Mouse (Mus musculus): ENCODE results near the gene Acbd4. TPM values are rescaled to one million over a fixed set of nuclear protein-coding genes. Genes with fewer than 3 reads are reported as not detected.

Acbd4 gene
- polyA plus RNA-seq, 1 experiment from 2014 or later, result 13.3 TPM

DNA sequence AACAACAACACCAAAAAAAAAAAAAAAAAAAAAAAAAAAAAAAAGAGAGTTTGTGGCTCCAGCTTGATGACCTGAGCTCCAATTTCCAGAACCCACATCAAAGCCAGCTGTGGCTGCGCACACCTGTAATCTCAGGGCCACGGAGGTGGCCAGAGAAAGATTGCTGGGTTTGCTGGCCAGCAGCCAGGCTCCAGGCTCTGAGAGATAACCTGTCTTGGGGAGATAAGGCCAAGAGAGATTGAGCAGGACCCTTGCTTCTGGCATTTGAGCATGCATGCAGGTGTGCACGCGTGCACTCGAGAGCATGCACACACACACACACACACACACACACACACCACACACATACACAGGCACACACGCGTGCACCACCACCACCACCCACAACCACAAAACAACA is 8.2 kb upstream of the Acbd4 start:
- 0 out of 4 replicates have a peak overlapping the region, but pooled peaks of 1 of the 2 experiments have one; percentile 14 for H3K27ac ChIP-seq (replicated peaks in 1 of 2; ENCODE audit: control insufficient read depth in 1 of 2, insufficient read depth in 1 of 2, low read depth in 2 of 2, low read length in 2 of 2)
- no peak overlapping the region for H3K4me2 ChIP-seq (ENCODE audit: low read length)
- no peak overlapping the region for H3K4me3 ChIP-seq (ENCODE audit: control insufficient read depth in 1 of 2, insufficient read depth in 1 of 2, low read depth in 1 of 2, low read length in 2 of 2)
- no peak overlapping the region for H3K9ac ChIP-seq (ENCODE audit: low read length)
- 69% methylated on average over 7 of the region's 7 CpGs for WGBS
- peaks cover 42 to 51% of the 10 kb centered on the region in 2 experiments for H3K4me1 ChIP-seq (ENCODE audit: control insufficient read depth in 2 of 2, insufficient read depth in 2 of 2, low read length in 2 of 2)
- H3K9me3 ChIP-seq (ENCODE audit: control insufficient read depth, low read length), result no peaks in the 10 kb centered on the region
- no peaks in the 10 kb centered on the region for H3K27me3 ChIP-seq (ENCODE audit: control insufficient read depth, insufficient read depth, low read length)
- ATAC-seq (ENCODE audit: insufficient number of reproducible peaks, insufficient read depth, low FRiP score, low read depth), result no peak
- no peaks in the 10 kb centered on the region for H3K36me3 ChIP-seq (ENCODE audit: control insufficient read depth, insufficient read depth, low read length)

DNA sequence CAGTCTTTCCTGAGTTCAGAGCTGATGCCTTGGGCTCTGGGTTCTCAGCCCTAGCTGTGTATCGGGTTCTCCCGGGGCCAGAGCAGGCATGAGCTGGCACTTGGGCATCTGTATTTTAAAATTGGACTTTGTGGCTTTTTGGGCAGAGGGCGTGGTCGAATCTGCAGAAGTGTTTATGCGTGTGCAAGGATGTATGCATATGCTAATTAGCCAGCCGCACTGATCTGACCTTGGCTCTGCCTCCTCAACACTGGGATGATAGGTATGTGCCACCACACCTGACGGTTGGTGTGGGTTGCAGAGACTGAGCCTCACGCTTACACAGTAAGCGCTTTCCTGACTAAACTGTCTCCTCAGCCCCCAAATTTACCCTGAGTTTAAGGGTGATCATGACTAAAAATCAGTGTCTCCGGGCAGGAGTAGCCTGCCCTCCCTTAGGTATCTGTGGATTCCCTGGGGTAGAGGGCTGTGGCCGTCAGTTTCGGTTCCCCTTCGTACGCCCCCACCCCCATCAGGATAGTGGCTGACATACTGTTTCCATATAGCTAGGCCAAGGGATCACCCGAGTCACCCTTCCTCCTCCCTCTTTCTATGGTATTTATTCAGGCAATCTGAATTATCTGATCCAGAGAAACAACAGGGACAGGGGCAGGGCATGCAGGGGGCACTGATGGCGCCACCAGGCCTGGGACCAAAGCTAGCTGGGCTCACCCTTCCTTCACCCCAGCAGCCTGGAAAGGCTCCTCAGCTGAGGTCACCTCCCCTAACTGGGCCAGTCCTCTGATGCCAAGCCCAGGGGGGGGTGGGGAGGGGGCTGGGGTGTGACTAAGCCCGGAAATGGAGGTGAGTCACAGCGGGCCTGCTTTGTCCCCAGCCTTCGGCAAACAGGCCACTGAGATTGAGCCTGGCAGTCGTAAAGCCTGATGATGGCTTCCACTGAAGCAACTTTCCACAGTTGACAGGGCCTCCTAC is 7.3 kb upstream of the Acbd4 start:
- peak overlapping the region in 1 of 2 experiments; percentile 14; a peak in 2 of 4 replicates for H3K27ac ChIP-seq (replicated peaks in 1 of 2; ENCODE audit: control insufficient read depth in 1 of 2, insufficient read depth in 1 of 2, low read depth in 2 of 2, low read length in 2 of 2)
- H3K4me2 ChIP-seq (ENCODE audit: low read length), result no peak overlapping the region

DNA sequence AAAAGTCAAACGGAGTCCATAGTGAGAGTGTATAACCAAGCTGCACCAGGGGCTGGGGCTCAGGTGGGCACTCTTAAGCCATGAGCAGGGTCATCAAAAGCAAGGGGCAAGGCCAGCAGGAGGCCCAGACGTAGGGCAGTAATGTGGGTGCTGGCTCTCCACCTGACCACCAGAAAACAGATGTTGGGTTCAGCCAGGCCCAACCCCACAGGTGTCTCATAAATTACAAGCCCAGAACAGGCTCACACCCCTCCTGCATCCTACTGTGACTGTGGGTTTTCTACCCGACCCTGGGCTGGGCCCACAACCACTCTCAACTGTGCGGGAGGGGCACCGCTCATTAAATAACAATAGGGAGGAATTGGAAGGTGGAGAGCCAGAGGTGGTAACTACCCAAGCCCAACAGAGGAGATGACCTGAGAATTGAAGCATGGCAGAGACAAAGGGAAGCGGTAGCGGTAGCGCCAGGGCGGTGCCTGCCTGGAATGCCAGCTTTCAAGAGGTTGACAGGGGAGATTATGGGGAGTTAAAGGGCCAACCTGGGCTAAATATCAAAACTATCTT is 6.3 kb upstream of the Acbd4 start:
- WGBS, result 81% methylated on average over 9 of the region's 9 CpGs
- Histone ChIP-seq H3K27ac (replicated peaks in 1 of 2; ENCODE audit: control insufficient read depth in 1 of 2, insufficient read depth in 1 of 2, low read depth in 2 of 2, low read length in 2 of 2) (peak overlapping the region; percentile 4 to 14; a peak in 2 of 4 replicates), H3K36me3 (ENCODE audit: control insufficient read depth, insufficient read depth, low read length) (no peaks in the 10 kb centered on the region), H3K4me2 (ENCODE audit: low read length) (no peak overlapping the region), H3K4me1 (ENCODE audit: control insufficient read depth in 2 of 2, insufficient read depth in 2 of 2, low read length in 2 of 2) (peaks cover 53 to 70% of the 10 kb centered on the region in 2 experiments), H3K9ac (ENCODE audit: low read length) (no peak overlapping the region), H3K27me3 (ENCODE audit: control insufficient read depth, insufficient read depth, low read length) (no peaks in the 10 kb centered on the region), H3K4me3 (ENCODE audit: control insufficient read depth in 1 of 2, insufficient read depth in 1 of 2, low read depth in 1 of 2, low read length in 2 of 2) (no peak overlapping the region), H3K9me3 (ENCODE audit: control insufficient read depth, low read length) (no peaks in the 10 kb centered on the region)
- ATAC-seq (ENCODE audit: insufficient number of reproducible peaks, insufficient read depth, low FRiP score, low read depth), result no peak

More for the DNA sequence above, 7.3 kb upstream of the Acbd4 start:
- H3K27me3 ChIP-seq (ENCODE audit: control insufficient read depth, insufficient read depth, low read length), result no peaks in the 10 kb centered on the region
- ATAC-seq (ENCODE audit: insufficient number of reproducible peaks, insufficient read depth, low FRiP score, low read depth), result peak; percentile 45; the same call in 1 of the 2 replicates
- no peaks in the 10 kb centered on the region for H3K36me3 ChIP-seq (ENCODE audit: control insufficient read depth, insufficient read depth, low read length)
- no peaks in the 10 kb centered on the region for H3K9me3 ChIP-seq (ENCODE audit: control insufficient read depth, low read length)
- peaks cover 49 to 60% of the 10 kb centered on the region in 2 experiments for H3K4me1 ChIP-seq (ENCODE audit: control insufficient read depth in 2 of 2, insufficient read depth in 2 of 2, low read length in 2 of 2)
- no peak overlapping the region for H3K9ac ChIP-seq (ENCODE audit: low read length)
- WGBS, result 59% methylated on average over 20 of the region's 20 CpGs
- H3K4me3 ChIP-seq (ENCODE audit: control insufficient read depth in 1 of 2, insufficient read depth in 1 of 2, low read depth in 1 of 2, low read length in 2 of 2), result no peak overlapping the region

DNA sequence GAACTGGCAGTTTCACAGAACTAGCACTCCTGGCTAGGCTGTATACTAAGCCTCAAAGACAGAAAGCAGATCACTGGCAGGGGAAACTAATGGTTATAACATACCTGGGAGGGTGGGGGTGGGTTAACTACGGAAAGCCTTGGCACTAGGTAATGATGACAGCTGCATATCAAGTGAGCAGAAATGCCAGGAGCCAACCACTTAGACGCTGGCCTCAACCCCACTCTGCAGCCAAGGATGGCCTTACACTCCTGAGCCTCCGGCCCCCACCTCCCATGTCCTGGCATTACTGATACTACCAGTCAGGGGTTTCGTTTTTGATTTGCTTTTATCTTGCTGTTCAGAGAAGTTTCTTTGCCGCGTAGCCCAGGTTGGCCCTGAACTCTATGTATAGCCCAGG is 5.7 kb upstream of the Acbd4 start:
- Histone ChIP-seq H3K4me3 (ENCODE audit: control insufficient read depth in 1 of 2, insufficient read depth in 1 of 2, low read depth in 1 of 2, low read length in 2 of 2) (no peak overlapping the region), H3K27ac (replicated peaks in 1 of 2; ENCODE audit: control insufficient read depth in 1 of 2, insufficient read depth in 1 of 2, low read depth in 2 of 2, low read length in 2 of 2) (peak overlapping the region in 1 of 2 experiments; percentile 97; a peak in 2 of 4 replicates), H3K4me2 (ENCODE audit: low read length) (no peak overlapping the region), H3K4me1 (ENCODE audit: control insufficient read depth in 2 of 2, insufficient read depth in 2 of 2, low read length in 2 of 2) (peaks cover 58 to 74% of the 10 kb centered on the region in 2 experiments), H3K9ac (ENCODE audit: low read length) (no peak overlapping the region), H3K36me3 (ENCODE audit: control insufficient read depth, insufficient read depth, low read length) (no peaks in the 10 kb centered on the region), H3K9me3 (ENCODE audit: control insufficient read depth, low read length) (no peaks in the 10 kb centered on the region), H3K27me3 (ENCODE audit: control insufficient read depth, insufficient read depth, low read length) (no peaks in the 10 kb centered on the region)
- WGBS, result 74% methylated on average over 6 of the region's 6 CpGs
- ATAC-seq (ENCODE audit: insufficient number of reproducible peaks, insufficient read depth, low FRiP score, low read depth), result no peak

DNA sequence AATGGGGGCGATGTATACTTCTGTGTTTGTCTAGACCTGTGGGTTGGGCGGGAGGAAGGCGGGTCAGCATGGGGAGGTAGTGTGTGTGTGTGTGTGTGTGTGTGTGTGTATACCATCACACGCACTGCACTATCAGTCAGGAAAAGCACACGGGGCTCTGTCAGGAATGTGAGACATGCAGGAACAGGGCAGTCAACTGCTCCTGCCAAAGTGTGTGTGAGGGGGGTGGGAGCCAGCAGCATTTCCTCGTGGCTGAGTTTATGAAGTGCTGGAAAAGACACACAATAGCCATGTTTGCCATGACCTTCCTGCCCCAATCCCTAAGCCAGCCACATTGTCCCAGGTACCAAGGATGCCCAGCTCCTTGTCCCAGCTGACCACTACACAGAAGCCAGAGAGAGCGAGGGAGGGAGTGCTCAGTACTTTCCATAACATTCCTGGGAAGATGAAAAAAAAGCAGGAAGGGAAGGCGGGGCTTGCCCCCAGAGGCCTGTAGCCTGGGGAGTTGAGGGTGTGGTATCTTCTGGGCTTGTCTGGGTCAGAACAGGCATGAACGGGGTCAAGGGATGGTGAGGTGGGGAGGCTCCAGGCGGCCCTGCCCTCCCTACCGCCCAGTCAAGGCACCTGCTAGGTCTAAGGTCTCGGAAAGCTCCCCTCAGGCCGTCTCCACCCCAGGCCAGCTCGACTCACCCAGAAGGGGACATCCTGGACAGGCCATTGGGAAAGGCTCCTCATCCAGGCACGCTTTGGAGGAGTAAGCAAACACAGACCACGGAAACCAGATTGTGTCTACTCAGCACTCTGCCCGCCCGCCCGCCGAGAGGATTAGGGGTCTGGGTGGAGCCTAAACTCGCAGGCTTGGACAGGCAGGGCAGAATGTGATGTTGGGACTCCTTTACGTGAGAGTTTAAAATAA is 4.2 kb upstream of the Acbd4 start:
- 8% methylated on average over 22 of the region's 22 CpGs for WGBS
- no peaks in the 10 kb centered on the region for H3K27me3 ChIP-seq (ENCODE audit: control insufficient read depth, insufficient read depth, low read length)
- H3K9me3 ChIP-seq (ENCODE audit: control insufficient read depth, low read length), result no peaks in the 10 kb centered on the region
- peak overlapping the region; percentile 97 for H3K27ac ChIP-seq (replicated peaks in 1 of 2; ENCODE audit: control insufficient read depth in 1 of 2, insufficient read depth in 1 of 2, low read depth in 2 of 2, low read length in 2 of 2)
- H3K36me3 ChIP-seq (ENCODE audit: control insufficient read depth, insufficient read depth, low read length), result no peaks in the 10 kb centered on the region
- H3K4me1 ChIP-seq (ENCODE audit: control insufficient read depth in 2 of 2, insufficient read depth in 2 of 2, low read length in 2 of 2), result peaks cover 66 to 79% of the 10 kb centered on the region in 2 experiments
- peak overlapping the region; percentile 28 to 34 for H3K4me3 ChIP-seq (ENCODE audit: control insufficient read depth in 1 of 2, insufficient read depth in 1 of 2, low read depth in 1 of 2, low read length in 2 of 2)
- peak overlapping the region; percentile 70 for H3K4me2 ChIP-seq (ENCODE audit: low read length)
- peak; percentile 48; the same call in 1 of the 2 replicates for ATAC-seq (ENCODE audit: insufficient number of reproducible peaks, insufficient read depth, low FRiP score, low read depth)
- H3K9ac ChIP-seq (ENCODE audit: low read length), result peak overlapping the region; percentile 72

DNA sequence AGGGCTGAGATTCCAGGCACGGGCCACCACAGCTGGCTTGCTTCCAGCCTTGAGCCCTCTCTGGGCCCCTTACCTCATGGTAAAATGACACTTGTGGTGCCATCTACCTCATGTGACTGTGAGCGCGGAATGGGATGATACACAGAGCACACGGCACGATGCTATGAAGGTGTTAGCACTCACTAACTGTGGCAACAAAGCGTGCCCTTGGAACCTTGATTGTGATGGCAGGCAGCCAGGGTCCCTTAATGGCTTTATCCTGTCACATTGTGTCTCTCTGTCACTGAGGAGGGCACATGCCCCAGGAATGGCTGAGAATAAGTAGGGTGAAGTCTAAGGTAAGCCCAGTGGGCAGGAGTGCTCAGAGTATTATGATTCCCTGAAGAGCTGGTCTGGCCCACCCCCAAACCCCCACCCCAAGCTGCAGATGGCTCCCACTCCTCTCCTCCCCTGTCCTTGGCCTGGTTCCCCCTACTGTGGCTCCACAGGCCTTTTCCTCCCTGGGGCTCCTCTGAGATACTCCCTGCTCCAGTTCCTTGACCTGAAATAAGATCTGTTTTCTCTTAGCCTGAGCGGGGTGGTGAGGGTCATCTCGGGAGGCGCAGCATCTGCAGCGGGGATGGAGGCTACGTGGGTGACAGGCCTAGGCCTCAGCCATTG is 2.8 kb upstream of the Acbd4 start:
- Histone ChIP-seq H3K9me3 (ENCODE audit: control insufficient read depth, low read length) (no peaks in the 10 kb centered on the region), H3K4me2 (ENCODE audit: low read length) (peak overlapping the region; percentile 19; the same call in 1 of the 2 replicates), H3K4me1 (ENCODE audit: control insufficient read depth in 2 of 2, insufficient read depth in 2 of 2, low read length in 2 of 2) (peaks cover 66 to 79% of the 10 kb centered on the region in 2 experiments), H3K9ac (ENCODE audit: low read length) (peak overlapping the region; percentile 55), H3K36me3 (ENCODE audit: control insufficient read depth, insufficient read depth, low read length) (no peaks in the 10 kb centered on the region), H3K27ac (replicated peaks in 1 of 2; ENCODE audit: control insufficient read depth in 1 of 2, insufficient read depth in 1 of 2, low read depth in 2 of 2, low read length in 2 of 2) (peak overlapping the region; percentile 55 to 81), H3K27me3 (ENCODE audit: control insufficient read depth, insufficient read depth, low read length) (no peaks in the 10 kb centered on the region), H3K4me3 (ENCODE audit: control insufficient read depth in 1 of 2, insufficient read depth in 1 of 2, low read depth in 1 of 2, low read length in 2 of 2) (no peak overlapping the region)
- ATAC-seq (ENCODE audit: insufficient number of reproducible peaks, insufficient read depth, low FRiP score, low read depth), result no peak
- 46% methylated on average over 11 of the region's 11 CpGs for WGBS

Data from heart, embryonic 14.5 days (tissue).